Mouse (Mus musculus) embryonic facial prominence, embryonic 12.5 days (tissue): ENCODE measurements around the gene Atp11c. TPM values are rescaled to one million over a fixed set of nuclear protein-coding genes. Genes with fewer than 3 reads are reported as not detected.
A peak's percentile ranks its signal among the peaks of the same experiment; 100 is the strongest.

Experiments
- ATAC-seq: fragments of 200-750 bp; cut with Nextera tagmentation; 2 replicates; pipeline ENCODE4 v1.8.0; 2017; ENCODE audit not compliant: insufficient number of reproducible peaks, insufficient read depth, low FRiP score, low TSS enrichment
- H3K27ac ChIP-seq: fragments of 300-500 bp; sonication (generic); 2 replicates; pipeline ENCODE4 v1.5.1; 2016; ENCODE audit warnings: mild to moderate bottlenecking
- H3K27me3 ChIP-seq: fragments of 300-500 bp; sonication (generic); 2 replicates; pipeline ENCODE4 v1.6.1; 2016; ENCODE audit warnings: mild to moderate bottlenecking, moderate library complexity
- H3K36me3 ChIP-seq: fragments of 300-500 bp; sonication (generic); 2 replicates; pipeline ENCODE4 v1.6.1; 2016; ENCODE audit warnings: mild to moderate bottlenecking
- H3K4me1 ChIP-seq: fragments of 300-500 bp; sonication (generic); 2 replicates; pipeline ENCODE4 v1.6.1; 2016
- H3K4me2 ChIP-seq: fragments of 300-500 bp; sonication (generic); replicated peaks from 2 replicates; pipeline ENCODE4 v1.6.1; 2016; ENCODE audit warnings: mild to moderate bottlenecking, moderate library complexity
- H3K4me3 ChIP-seq: fragments of 300-500 bp; sonication (generic); 2 replicates; pipeline ENCODE4 v1.5.1; 2016; ENCODE audit warnings: mild to moderate bottlenecking
- H3K9ac ChIP-seq: fragments of 300-500 bp; sonication (generic); 2 replicates; pipeline ENCODE4 v1.6.1; 2016; ENCODE audit warnings: mild to moderate bottlenecking, moderate library complexity
- H3K9me3 ChIP-seq: fragments of 300-500 bp; sonication (generic); 2 replicates; pipeline ENCODE4 v1.6.1; 2016; ENCODE audit warnings: mild to moderate bottlenecking, moderate library complexity
- WGBS: fragments of 180-500 bp; shearing (Covaris S2); methylation state at CpG from one replicate; pipeline ENCODE4 v1.1.7; 2016; 5-methylcytosine and 5-hydroxymethylcytosine counted together
- microRNA counts: library from miRNA; unstranded; fragments of <30 nt; microRNA quantifications from one replicate; lab custom pipeline; 2017
- microRNA-seq: library from miRNA; unstranded; fragments of <30 nt; microRNA quantifications from one replicate; pipeline ENCODE4, GENCODE M21; 2017
- polyA plus RNA-seq: library from polyadenylated mRNA; unstranded; fragments of >200 nt; fragmentation: Nextera tagmentation; extraction: Ambion mirVana; gene quantifications from 2 replicates; pipeline ENCODE4 v1.2.1, GENCODE M21; 2016

The Atp11c gene
- polyA plus RNA-seq, 1 experiment from 2014 or later = 13.5 TPM

DNA sequence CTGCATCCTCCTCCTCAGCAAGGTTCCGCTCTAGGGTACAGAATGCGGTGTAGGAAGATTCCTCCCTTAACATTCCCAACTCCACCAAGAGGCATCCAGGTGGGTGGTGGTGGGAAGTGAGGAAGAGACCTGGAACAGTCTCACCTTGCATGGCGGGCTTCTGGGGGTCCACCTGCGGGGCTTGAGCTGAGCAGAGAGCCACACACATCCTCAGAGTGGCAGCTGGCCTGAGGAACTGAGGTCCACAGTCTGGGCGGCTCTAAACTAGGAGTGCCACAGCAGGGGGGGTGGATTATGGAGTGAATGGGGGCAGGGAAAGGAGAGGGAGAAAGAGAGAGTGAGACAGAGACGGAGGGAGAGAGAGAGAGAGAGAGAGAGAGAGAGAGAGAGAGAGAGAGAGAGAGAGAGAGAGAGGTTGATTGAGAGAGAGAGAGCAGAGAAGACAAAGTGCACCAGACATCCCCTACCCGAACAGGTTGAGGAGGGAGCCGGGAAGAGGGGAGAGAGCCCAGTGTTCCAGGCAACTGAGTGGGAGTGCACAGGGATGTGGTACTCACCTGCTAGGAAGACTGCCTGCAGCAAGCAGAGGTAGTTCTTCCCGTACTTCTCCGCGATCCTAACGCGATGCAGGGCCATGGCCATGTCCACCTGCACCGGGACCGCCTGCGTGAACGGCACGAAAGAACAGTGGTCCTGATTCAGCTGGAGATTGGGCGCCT, 414.3 kb downstream of the Atp11c start:
- Histone ChIP-seq H3K4me1 (no peaks in the 10 kb centered on the region), H3K27ac (no peak overlapping the region), H3K9me3 (no peaks in the 10 kb centered on the region), H3K4me2 (peak overlapping the region; percentile 65), H3K4me3 (peak overlapping the region; percentile 34), H3K27me3 (peaks cover 11% of the 10 kb centered on the region), H3K36me3 (no peaks in the 10 kb centered on the region), H3K9ac (no peak overlapping the region)
- 20% methylated on average over 17 of the region's 19 CpGs for WGBS
- no peak for ATAC-seq

MicroRNA genes within 50 kb of the gene (microRNA counts, 519-probe panel; counts per million panel counts)
- microRNA mmu-miR-505 (lab: Ali Mortazavi, UCI) = 460 counts per million, percentile 65 among the panel's probes with 10 or more counts

Small RNA genes within 50 kb of the gene (microRNA-seq; reads per million reads assigned to microRNA genes)
- 174 reads per million, percentile 60 among the genes with 10 or more reads in this experiment for gene Mir505

Other genes with a start within 250 kb of the Atp11c start
- not detected in 2 replicates for gene Gm7073, start 53.4 kb downstream of the Atp11c start, polyA plus RNA-seq